Comparison of ENCODE assay signal across 23 mouse cellular contexts in the genomic region with DNA sequence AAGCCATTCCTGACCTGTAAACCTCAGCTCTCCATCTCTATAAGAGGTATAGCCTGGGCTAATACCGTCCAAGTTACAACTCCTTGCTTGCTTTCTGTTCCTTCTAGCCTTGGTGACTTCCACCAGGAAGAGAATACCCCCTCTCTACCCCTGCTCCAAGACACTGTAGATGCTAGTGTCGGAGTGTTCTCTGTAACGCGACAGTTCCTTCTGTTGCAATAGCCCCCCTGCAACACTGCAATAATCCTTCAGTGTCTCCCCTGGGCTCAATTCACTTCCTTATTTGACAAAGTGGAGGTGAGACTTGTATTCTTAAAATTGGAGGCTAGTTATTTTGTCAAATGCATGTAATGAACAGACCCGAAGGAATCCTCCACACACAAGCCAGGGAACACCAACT. TPM values are rescaled to one million over a fixed set of nuclear protein-coding genes. Genes with fewer than 3 reads are reported as not detected.
A peak's percentile ranks its signal among the peaks of the same experiment; 100 is the strongest.
DNase-seq lines count a peak whose midpoint lies in the region; ATAC-seq and TF ChIP-seq lines count a peak whose summit lies in the region.
"Had no signal": no experiment of that assay in that cellular context is flagged by ENCODE, and none has a peak within 500 bp of the region (broad histone marks: within the 10 kb centered on the region; RNA-seq: fewer than 3 reads in every experiment).

No protein-coding gene starts in this region.

- no peak overlapping the region for H3K4me3 ChIP-seq in myocyte
- no peak overlapping the region for H3K4me3 ChIP-seq in midbrain, embryonic 10.5 days
- H3K4me3 ChIP-seq: embryonic facial prominence, embryonic 13.5 days; embryonic facial prominence, embryonic 15.5 days; erythroblast, embryonic 14.5 days; forebrain, embryonic 10.5 days; forebrain, embryonic 12.5 days had no signal

- 93% methylated on average over 5 of the region's 5 CpGs for WGBS in midbrain, embryonic 10.5 days

- no peaks in the 10 kb centered on the region for H3K4me1 ChIP-seq in midbrain, embryonic 10.5 days
- H3K4me1 ChIP-seq: embryonic facial prominence, embryonic 13.5 days; embryonic facial prominence, embryonic 15.5 days; forebrain, embryonic 10.5 days; forebrain, embryonic 12.5 days had no signal

- peak; percentile 15 for TF ChIP-seq POLR2A in myocyte (IDR thresholded peaks at IDR 0.05; ENCODE audit: insufficient read length, low read depth)

- peak; percentile 57 for ATAC-seq in granulocyte monocyte progenitor cell, adult 5-6 weeks (replicated peaks; ENCODE audit: poor library complexity, severe bottlenecking)
- ATAC-seq in megakaryocyte, adult 5-6 weeks (ENCODE audit: poor library complexity, severe bottlenecking) = peak; percentile 27; the same call in 1 of the 2 replicates
- ATAC-seq: forebrain, embryonic 14.5 days; forebrain, embryonic 16.5 days had no signal

- no peaks in the 10 kb centered on the region; the same call in 1 of the 2 replicates for H3K9me3 ChIP-seq in midbrain, embryonic 10.5 days (replicated peaks)
- H3K9me3 ChIP-seq: embryonic facial prominence, embryonic 13.5 days; embryonic facial prominence, embryonic 15.5 days; forebrain, embryonic 10.5 days; forebrain, embryonic 12.5 days had no signal

- H3ac ChIP-seq in myocyte (ENCODE audit: control insufficient read depth, insufficient read length) = no peak overlapping the region

- DNase-seq in urinary bladder, postnatal 10 days (ENCODE audit: low spot score) = no peak
- DNase-seq in midbrain, embryonic 10.5 days (ENCODE audit: low spot score) = no peak
- DNase-seq: adrenal gland, adult 2 months; adrenal gland, postnatal 10 days; adrenal gland, postnatal 25 days; cerebellum, adult 11 months; cerebellum, adult 2 months; cerebellum, adult 9-10 months; cerebellum, postnatal 14 days; cerebellum, postnatal 36 days; embryo, embryonic 11 days had no signal

- H3K79me2 ChIP-seq in myocyte (ENCODE audit: control insufficient read depth, insufficient read depth) = no peaks in the 10 kb centered on the region

- no peak overlapping the region for H3K4me2 ChIP-seq in myocyte (ENCODE audit: low read depth)
- H3K4me2 ChIP-seq: embryonic facial prominence, embryonic 13.5 days; embryonic facial prominence, embryonic 15.5 days; forebrain, embryonic 12.5 days had no signal

- peaks cover 37% of the 10 kb centered on the region for H3K36me3 ChIP-seq in myocyte (ENCODE audit: control insufficient read depth, insufficient read depth)
- H3K36me3 ChIP-seq in midbrain, embryonic 10.5 days = peaks cover 24% of the 10 kb centered on the region

- no peak overlapping the region for H3K27ac ChIP-seq in midbrain, embryonic 10.5 days (replicated peaks)
- H3K27ac ChIP-seq: embryonic facial prominence, embryonic 13.5 days; embryonic facial prominence, embryonic 15.5 days; forebrain, embryonic 10.5 days; forebrain, embryonic 12.5 days had no signal

- no peaks in the 10 kb centered on the region for H3K27me3 ChIP-seq in myocyte (ENCODE audit: control insufficient read depth, insufficient read depth, insufficient read length)
- H3K27me3 ChIP-seq in midbrain, embryonic 10.5 days (ENCODE audit: low read depth, poor library complexity, severe bottlenecking) = no peaks in the 10 kb centered on the region
- H3K27me3 ChIP-seq: embryonic facial prominence, embryonic 13.5 days; embryonic facial prominence, embryonic 15.5 days; forebrain, embryonic 12.5 days had no signal

TF ChIP-seq in myocyte, 11 proteins besides CTCF, POLR2A, EP300 and RAD21:
- TF ChIP-seq SRF (IDR thresholded peaks at IDR 0.05; ENCODE audit: control insufficient read depth, insufficient read length, low read depth) = no peak
- TF ChIP-seq USF1 (IDR thresholded peaks at IDR 0.05; ENCODE audit: low read depth) = no peak
- TF ChIP-seq POLR2AphosphoS2 (IDR thresholded peaks at IDR 0.05; ENCODE audit: insufficient read length, low read depth) = peak; percentile 68
- TF ChIP-seq MAX (IDR thresholded peaks at IDR 0.05; ENCODE audit: low read depth) = no peak
- TF ChIP-seq TCF12 (IDR thresholded peaks at IDR 0.05; ENCODE audit: insufficient read depth, poor library complexity, severe bottlenecking) = no peak

RNA-seq across cellular contexts. Expression of gene Nipal4, which starts 19.7 kb away (rescaled TPM):
- total RNA-seq in granulocyte monocyte progenitor cell, adult 5-6 weeks (2014; fragmentation: Nextera tagmentation) = not detected in 2 replicates
- not detected in 2 replicates for total RNA-seq in granulocyte monocyte progenitor cell, adult 5-6 weeks (2017)
- not detected in 2 replicates for total RNA-seq in megakaryocyte, adult 5-6 weeks (2015)
- not detected in 2 replicates for total RNA-seq in megakaryocyte, adult 5-6 weeks (2017)
- polyA plus RNA-seq in myocyte (2012; fragmentation: generic; extraction: Trizol) = 0.02 TPM
- 1.00 and 1.3 TPM in 2 replicates for polyA plus RNA-seq in midbrain, embryonic 10.5 days (2016; fragmentation: Nextera tagmentation; extraction: Ambion mirVana)
- total RNA-seq: adrenal gland, adult 2 months; common myeloid progenitor, adult 5-6 weeks; MEL had no signal
- polyA plus RNA-seq: erythroblast, embryonic 14.5 days had no signal
